Mouse (Mus musculus): Measurements from ENCODE around the gene Bsnd.

Bsnd gene

DNA sequence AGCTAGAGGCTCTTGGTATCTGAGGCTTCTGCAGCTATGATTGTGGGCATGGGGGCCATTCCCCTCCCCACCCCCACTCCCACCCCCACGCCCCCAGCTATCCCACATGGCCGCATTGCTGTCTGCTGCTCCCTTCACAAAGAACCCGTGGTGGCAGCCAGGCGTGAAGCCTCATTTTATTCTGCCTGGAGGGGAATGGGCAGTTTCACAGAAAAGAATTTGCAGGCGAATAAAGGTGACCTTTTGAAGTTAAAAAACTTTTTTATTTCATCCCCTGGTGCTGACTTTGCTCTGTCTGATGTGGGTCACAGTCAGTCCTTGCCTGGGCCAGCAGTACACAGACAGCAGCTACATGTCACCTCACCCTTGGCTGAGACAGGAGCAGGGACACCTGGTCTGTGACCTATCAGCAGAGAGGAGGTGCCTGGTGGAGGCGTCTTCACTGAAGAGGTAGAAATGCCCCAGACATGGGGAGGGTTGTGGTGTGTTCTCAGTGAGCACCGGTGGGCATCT lies 8.8 kb downstream of the Bsnd start:
- DNase-seq (ENCODE audit: low spot score in 2 of 2) = no peak

DNA sequence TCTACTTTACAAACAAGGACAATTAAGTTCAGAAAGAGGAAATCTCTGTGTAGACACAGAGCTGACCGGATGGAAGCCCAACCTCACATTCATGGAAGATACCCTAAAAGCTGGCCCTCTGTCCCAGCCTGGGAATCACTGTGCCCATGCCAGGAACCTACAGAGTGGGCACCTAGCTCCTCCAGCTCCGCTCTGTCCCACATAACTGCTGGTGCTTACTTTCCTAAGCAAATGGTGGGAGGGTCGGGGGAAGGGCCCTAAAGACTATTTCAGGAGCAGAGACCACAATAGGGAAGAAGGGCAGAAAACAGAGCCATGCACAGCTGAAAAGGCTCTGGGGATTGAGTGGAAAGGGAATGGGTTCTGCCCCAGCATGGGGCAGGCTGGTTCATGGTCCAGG lies 11.5 kb downstream of the Bsnd start:
- DNase-seq (ENCODE audit: low spot score in 2 of 2) = no peak

GRCm38 (mm10) chr4:106474241-106474640 lies 17.8 kb downstream of the Bsnd start:
- DNase-seq (ENCODE audit: low spot score in 2 of 2) = no peak

DNA sequence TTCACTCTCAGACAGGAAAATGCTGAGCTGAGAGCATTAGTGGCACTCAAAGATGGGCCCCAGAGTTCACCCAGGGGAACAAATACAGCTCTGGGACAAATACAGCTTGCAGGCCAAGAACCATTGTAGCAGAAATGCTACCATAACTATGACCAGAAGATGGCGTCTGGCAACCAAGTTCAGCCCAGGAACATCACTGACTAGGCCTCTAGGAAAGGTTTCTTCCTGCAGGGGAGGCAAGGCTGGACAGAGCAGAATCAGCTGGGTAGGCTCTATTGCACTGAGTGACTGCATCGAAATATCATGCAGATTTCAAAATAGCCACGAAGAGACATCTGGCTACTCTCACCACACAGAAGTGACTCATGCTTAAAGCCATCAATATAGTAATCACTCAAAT lies 19.7 kb downstream of the Bsnd start:
- peak; percentile 21 to 38 for DNase-seq (ENCODE audit: low spot score in 2 of 2)

DNA sequence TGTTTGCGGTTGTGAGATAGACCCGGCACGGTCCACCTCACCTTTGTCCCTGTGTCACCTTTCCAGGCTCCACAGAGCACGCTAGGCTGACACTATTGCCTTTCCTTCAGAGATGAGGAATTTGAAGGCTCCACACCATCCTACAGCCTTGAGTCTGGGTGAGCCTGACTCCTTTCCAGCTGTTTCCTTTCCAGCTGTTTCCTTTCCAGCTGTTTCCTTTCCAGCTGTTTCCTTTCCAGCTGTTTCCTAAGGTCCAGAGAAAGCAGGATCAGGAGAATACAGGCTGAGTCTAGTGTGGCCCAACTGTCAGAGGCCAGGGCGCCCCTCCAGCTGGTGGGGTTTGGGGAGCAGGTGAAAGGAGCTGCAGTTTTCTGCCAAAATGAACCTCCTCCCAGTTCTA lies 21.2 kb downstream of the Bsnd start:
- peak in 1 of 2 experiments; percentile 23 for DNase-seq (ENCODE audit: low spot score in 2 of 2)

DNA sequence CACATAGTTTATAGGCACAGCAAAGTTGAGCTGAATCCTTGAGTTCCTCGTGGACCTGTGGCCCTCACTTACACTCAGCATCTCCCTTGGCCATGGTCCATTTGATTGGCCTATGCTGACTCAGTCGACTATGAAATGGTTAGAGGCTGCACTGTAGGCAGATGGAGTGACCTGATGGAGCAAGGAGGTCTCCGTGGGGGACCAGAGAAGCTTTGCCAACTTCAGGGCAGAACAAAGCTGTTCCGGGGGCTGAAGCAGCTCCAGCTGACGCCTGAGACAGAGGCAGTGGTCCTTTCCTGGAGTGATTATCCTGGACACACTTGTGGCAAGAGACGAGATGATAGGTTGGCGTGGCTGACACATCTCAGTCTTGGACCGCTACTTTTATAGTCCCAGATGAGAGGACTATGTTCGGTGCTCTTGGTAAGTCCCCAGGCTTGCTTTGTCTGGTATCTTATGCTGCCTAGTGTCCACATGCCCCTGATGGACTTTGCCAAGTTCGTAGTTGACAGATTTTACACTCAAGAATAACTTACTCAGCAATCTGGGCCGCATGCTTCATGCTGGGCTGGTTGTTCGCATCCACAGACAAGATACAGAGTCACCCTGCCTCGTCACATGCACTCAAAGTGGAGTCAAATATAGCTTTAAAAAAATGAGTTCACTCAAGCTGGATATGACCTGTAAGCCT lies 24.5 kb downstream of the Bsnd start:
- DNase-seq (ENCODE audit: low spot score in 2 of 2) = no peak

DNA sequence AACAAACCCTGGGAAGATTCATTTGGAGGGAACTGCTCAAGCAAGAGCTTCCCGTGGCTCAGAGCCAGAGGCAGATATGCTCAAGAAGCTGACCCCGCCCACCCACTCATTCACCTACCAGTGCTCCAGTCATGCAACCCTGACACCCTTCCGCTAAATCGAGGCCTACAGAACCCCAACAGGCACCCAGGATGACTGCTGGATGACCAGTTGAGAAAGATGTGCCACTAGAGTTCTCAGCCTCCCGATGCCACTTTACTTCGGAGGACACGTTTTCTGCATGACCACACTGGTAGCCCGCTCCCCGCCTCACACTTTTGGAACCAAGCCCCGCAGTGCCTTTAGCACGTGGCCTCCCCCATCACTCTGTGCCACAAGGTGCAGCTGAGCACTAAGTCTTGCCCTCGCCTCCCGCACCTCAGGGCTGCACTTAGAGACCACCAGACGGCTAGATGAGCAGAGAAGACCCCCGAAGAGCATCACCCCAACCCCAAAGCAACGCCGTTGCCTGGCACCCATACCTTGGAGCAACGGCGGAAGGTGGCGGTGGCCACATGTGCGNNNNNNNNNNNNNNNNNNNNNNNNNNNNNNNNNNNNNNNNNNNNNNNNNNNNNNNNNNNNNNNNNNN lies 28.8 kb downstream of the Bsnd start:
- DNase-seq (ENCODE audit: low spot score in 2 of 2) = no peak

DNA sequence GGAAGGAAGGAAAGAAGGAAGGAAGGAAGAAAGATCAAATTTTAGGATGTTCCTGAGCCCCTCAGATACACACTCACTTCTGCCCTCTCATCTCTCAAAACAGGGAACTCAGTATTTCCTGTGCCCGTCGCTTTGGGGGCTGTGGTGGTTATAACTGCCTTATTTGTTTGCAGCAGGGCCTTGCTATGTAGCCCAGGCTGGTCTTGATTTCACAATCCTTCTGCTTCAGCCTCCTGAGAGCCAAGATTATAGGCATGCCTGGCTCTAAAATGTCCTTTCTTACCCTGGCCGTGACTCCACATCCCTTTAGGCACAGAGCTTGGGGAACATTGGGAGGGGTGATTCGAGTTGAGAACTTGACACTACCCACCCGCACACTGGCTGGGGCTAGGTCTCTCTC lies 29.6 kb downstream of the Bsnd start:
- no peak for DNase-seq (ENCODE audit: low spot score in 2 of 2)

GRCm38 (mm10) chr4:106462016-106462415 lies 30.1 kb downstream of the Bsnd start:
- DNase-seq (ENCODE audit: low spot score in 2 of 2) = no peak

GRCm38 (mm10) chr4:106454541-106454940 lies 37.5 kb downstream of the Bsnd start:
- no peak for DNase-seq (ENCODE audit: low spot score in 2 of 2)

- DNase-seq (ENCODE audit: low spot score in 2 of 2) = no peak
Observed at GRCm38 (mm10) chr4:106453516-106453915, 38.6 kb downstream of the Bsnd start.

GRCm38 (mm10) chr4:106453108-106453507 lies 39.0 kb downstream of the Bsnd start:
- DNase-seq (ENCODE audit: low spot score in 2 of 2) = no peak

DNA sequence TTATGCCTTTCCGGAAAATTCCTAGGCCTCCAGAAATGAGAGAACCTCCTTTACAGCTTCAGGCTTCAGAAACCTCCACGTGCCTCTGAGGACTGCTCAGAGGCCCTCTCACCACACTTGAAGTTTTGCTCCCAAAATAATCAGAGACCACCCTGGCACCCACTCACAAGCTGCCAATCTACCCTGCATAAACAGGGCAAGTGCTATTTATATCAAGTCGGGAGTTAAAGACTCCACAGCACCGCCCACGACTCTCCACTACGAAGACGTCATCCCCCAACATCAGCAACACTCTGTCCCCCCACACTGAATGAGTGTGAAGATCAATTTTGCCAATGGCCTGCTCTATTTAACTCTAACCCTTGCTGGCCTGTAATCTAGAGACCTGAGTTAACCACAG lies 39.7 kb downstream of the Bsnd start:
- no peak for DNase-seq (ENCODE audit: low spot score in 2 of 2)

- no peak for DNase-seq (ENCODE audit: low spot score in 2 of 2)
Observed at GRCm38 (mm10) chr4:106449306-106449705, 42.8 kb downstream of the Bsnd start.

DNA sequence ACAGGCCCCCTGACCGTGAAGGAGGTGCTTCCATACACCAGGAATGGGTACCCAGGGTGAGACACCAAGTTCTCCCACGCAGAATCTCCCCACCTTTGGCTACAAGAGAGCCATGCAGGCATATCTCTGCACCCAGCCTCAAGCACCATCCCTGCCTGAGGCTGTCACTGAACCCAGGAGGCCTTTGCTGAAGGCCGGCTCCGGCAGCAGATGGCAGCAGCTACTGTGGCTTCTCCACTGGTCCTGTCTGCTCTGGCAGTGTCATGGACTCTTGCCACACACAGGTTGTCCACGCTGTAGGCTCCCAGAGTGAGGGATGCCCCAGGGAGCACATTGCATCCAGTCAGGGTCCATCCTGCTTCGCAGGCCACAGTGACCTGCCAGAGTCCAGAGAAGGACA lies 48.9 kb downstream of the Bsnd start:
- DNase-seq (ENCODE audit: low spot score in 2 of 2) = no peak

- no peak for DNase-seq (ENCODE audit: low spot score in 2 of 2)
Observed at GRCm38 (mm10) chr4:106438763-106439162, 53.3 kb downstream of the Bsnd start.

DNA sequence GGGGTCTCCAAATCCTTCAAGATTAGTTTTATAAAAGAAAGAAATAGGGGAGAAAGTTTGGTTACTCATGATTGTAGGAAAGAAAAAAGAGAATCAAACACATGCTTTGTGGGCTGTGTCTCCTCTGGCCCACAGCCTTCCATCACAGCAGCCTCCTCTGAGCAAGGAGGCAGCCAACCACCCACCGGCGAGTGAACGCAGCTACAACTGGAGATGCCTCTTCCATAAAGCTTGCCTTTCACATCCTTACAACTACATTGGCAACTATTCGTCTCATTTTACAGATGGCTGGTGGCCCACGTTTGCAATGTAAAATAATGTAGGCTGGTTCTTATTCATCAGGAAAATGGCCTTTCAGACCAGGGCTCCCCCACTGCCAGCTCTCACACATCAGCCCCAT lies 54.9 kb downstream of the Bsnd start:
- DNase-seq (ENCODE audit: low spot score in 2 of 2) = no peak

GRCm38 (mm10) chr4:106436475-106436874 lies 55.6 kb downstream of the Bsnd start:
- DNase-seq (ENCODE audit: low spot score in 2 of 2) = no peak

GRCm38 (mm10) chr4:106435426-106435825 lies 56.7 kb downstream of the Bsnd start:
- DNase-seq (ENCODE audit: low spot score in 2 of 2) = no peak

Data from urinary bladder, postnatal 36 days (tissue).